Mouse (Mus musculus) hindbrain, embryonic 16.5 days (tissue): ENCODE data around the gene Nsd2. TPM values are rescaled to one million over a fixed set of nuclear protein-coding genes. Genes with fewer than 3 reads are reported as not detected.

Experiments
- ATAC-seq: fragments of 200-750 bp; cut with Nextera tagmentation; 2 replicates; pipeline ENCODE4 v1.8.0; 2017; ENCODE audit warnings: moderate TSS enrichment, moderate library complexity
- H3K27ac ChIP-seq: fragments of 300-500 bp; sonication (generic); 2 replicates; pipeline ENCODE4 v1.5.1; 2014; ENCODE audit warnings: low read depth, mild to moderate bottlenecking, control low read depth, low read length, moderate library complexity
- H3K27me3 ChIP-seq: fragments of 300-500 bp; sonication (generic); replicated peaks from 2 replicates; pipeline ENCODE4 v1.6.1; 2014; ENCODE audit warnings: low read length; ENCODE audit not compliant: control insufficient read depth, insufficient read depth
- H3K36me3 ChIP-seq: fragments of 300-500 bp; sonication (generic); 2 replicates; pipeline ENCODE4 v1.6.1; 2014; ENCODE audit warnings: mild to moderate bottlenecking, low read length, moderate library complexity, mixed read lengths; ENCODE audit not compliant: control insufficient read depth, insufficient read depth
- H3K4me1 ChIP-seq: fragments of 300-500 bp; sonication (generic); 2 replicates; pipeline ENCODE4 v1.6.1; 2014; ENCODE audit warnings: low read depth, low read length; ENCODE audit not compliant: control insufficient read depth, insufficient read depth
- H3K4me2 ChIP-seq: fragments of 300-500 bp; sonication (generic); 2 replicates; pipeline ENCODE4 v1.6.1; 2014; ENCODE audit warnings: mild to moderate bottlenecking, low read length, control low read depth, moderate library complexity
- H3K4me3 ChIP-seq: fragments of 300-500 bp; sonication (generic); 2 replicates; pipeline ENCODE4 v1.5.1; 2014; ENCODE audit warnings: mild to moderate bottlenecking, low read length, control low read depth, moderate library complexity
- H3K9ac ChIP-seq: fragments of 300-500 bp; sonication (generic); 2 replicates; pipeline ENCODE4 v1.6.1; 2014; ENCODE audit warnings: low read depth, mild to moderate bottlenecking, control low read depth, low read length, moderate library complexity
- H3K9me3 ChIP-seq: fragments of 300-500 bp; sonication (generic); 2 replicates; pipeline ENCODE4 v1.6.1; 2014; ENCODE audit warnings: mild to moderate bottlenecking, low read length, moderate library complexity; ENCODE audit not compliant: control insufficient read depth
- WGBS: fragments of 180-500 bp; shearing (Covaris S2); extraction: QIAGEN DNeasy Blood & Tissue Kit; methylation state at CpG from one replicate; pipeline ENCODE4 v1.1.7; 2014; 5-methylcytosine and 5-hydroxymethylcytosine counted together
- polyA plus RNA-seq: library from polyadenylated mRNA; unstranded; fragments of >200 nt; fragmentation: Nextera tagmentation; extraction: Ambion mirVana; gene quantifications from 2 replicates; pipeline ENCODE4 v1.2.1, GENCODE M21; 2015

The Nsd2 gene
- 52.9 and 68.7 TPM in 2 replicates for polyA plus RNA-seq

GRCm38 (mm10) chr5:33819876-33820732 is at the start of gene Nsd2:
Gene Nsd2 (plus strand): TSS chr5:33820725.
- ATAC-seq = peak; percentile 89
- peak within 1 kb of the TSS; percentile 100 for H3K27ac ChIP-seq
- WGBS = under 1% methylated on average over 61 of the region's 136 CpGs

GRCm38 (mm10) chr5:33777195-33777594 is 43.3 kb upstream of the Nsd2 start:
- H3K9me3 ChIP-seq = no peaks in the 10 kb centered on the region
- ATAC-seq = no peak
- H3K9ac ChIP-seq = no peak overlapping the region
- H3K27ac ChIP-seq = no peak overlapping the region
- H3K4me3 ChIP-seq = no peak overlapping the region
- no peaks in the 10 kb centered on the region for H3K27me3 ChIP-seq
- peaks cover 7% of the 10 kb centered on the region for H3K36me3 ChIP-seq
- H3K4me2 ChIP-seq = no peak overlapping the region
- H3K4me1 ChIP-seq = peaks cover 15% of the 10 kb centered on the region

More at GRCm38 (mm10) chr5:33819876-33820732, at the start of gene Nsd2:
- peak within 1 kb of the TSS; percentile 100 for H3K9ac ChIP-seq
- peaks cover 35% of the 10 kb centered on the region for H3K4me1 ChIP-seq
- no peaks in the 10 kb centered on the region for H3K27me3 ChIP-seq
- peak within 1 kb of the TSS; percentile 99 for H3K4me3 ChIP-seq
- H3K36me3 ChIP-seq = no peaks in the 10 kb centered on the region
- H3K4me2 ChIP-seq = peak within 1 kb of the TSS; percentile 91
- H3K9me3 ChIP-seq = no peaks in the 10 kb centered on the region

GRCm38 (mm10) chr5:33781964-33782344 is 38.6 kb upstream of the Nsd2 start:
- no peak; the same call in 1 of the 2 replicates for ATAC-seq
- 5% methylated on average over 11 of the region's 11 CpGs for WGBS
- peak overlapping the region; percentile 95 for H3K4me2 ChIP-seq
- no peaks in the 10 kb centered on the region for H3K9me3 ChIP-seq
- H3K4me1 ChIP-seq = peaks cover 20% of the 10 kb centered on the region
- H3K27me3 ChIP-seq = no peaks in the 10 kb centered on the region
- peak overlapping the region; percentile 85; the same call in 1 of the 2 replicates for H3K27ac ChIP-seq
- H3K36me3 ChIP-seq = no peaks in the 10 kb centered on the region; the same call in 1 of the 2 replicates
- peak overlapping the region; percentile 95 for H3K4me3 ChIP-seq
- peak overlapping the region; percentile 95 for H3K9ac ChIP-seq

GRCm38 (mm10) chr5:33782345-33782998 is 38.1 kb upstream of the Nsd2 start, which contains the start of gene Letm1:
Gene Letm1 (minus strand): TSS chr5:33782817.
- WGBS = 1% methylated on average over 45 of the region's 65 CpGs

GRCm38 (mm10) chr5:33782999-33783390 is 37.5 kb upstream of the Nsd2 start:
- H3K4me1 ChIP-seq = peaks cover 20% of the 10 kb centered on the region
- no peaks in the 10 kb centered on the region for H3K36me3 ChIP-seq
- peak overlapping the region; percentile 85 for H3K27ac ChIP-seq
- H3K9me3 ChIP-seq = no peaks in the 10 kb centered on the region
- ATAC-seq = peak; percentile 83
- peak overlapping the region; percentile 95 for H3K4me3 ChIP-seq
- H3K9ac ChIP-seq = peak overlapping the region; percentile 95
- peak overlapping the region; percentile 95 for H3K4me2 ChIP-seq
- 16% methylated on average over 6 of the region's 6 CpGs for WGBS
- no peaks in the 10 kb centered on the region for H3K27me3 ChIP-seq

More at GRCm38 (mm10) chr5:33782345-33782998, 38.1 kb upstream of the Nsd2 start, which contains the start of gene Letm1:
- H3K9ac ChIP-seq = peak within 1 kb of the TSS; percentile 95
- H3K27ac ChIP-seq = peak within 1 kb of the TSS; percentile 85
- H3K4me2 ChIP-seq = peak within 1 kb of the TSS; percentile 95
- H3K4me3 ChIP-seq = peak within 1 kb of the TSS; percentile 95
- H3K4me1 ChIP-seq = peaks cover 20% of the 10 kb centered on the region
- H3K36me3 ChIP-seq = no peaks in the 10 kb centered on the region; the same call in 1 of the 2 replicates
- no peaks in the 10 kb centered on the region for H3K9me3 ChIP-seq
- H3K27me3 ChIP-seq = no peaks in the 10 kb centered on the region
- peak; percentile 100 for ATAC-seq

- H3K4me3 ChIP-seq = no peak overlapping the region
- ATAC-seq = no peak
- WGBS = 76% methylated on average over 5 of the region's 5 CpGs
Observed at GRCm38 (mm10) chr5:33791912-33792643, 28.4 kb upstream of the Nsd2 start.

GRCm38 (mm10) chr5:33803337-33803736 is 17.2 kb upstream of the Nsd2 start:
- Histone ChIP-seq H3K27me3 (no peaks in the 10 kb centered on the region), H3K9me3 (peaks cover 13% of the 10 kb centered on the region), H3K4me2 (no peak overlapping the region), H3K27ac (no peak overlapping the region), H3K4me1 (no peaks in the 10 kb centered on the region), H3K4me3 (no peak overlapping the region), H3K36me3 (no peaks in the 10 kb centered on the region), H3K9ac (no peak overlapping the region)
- 87% methylated on average over 2 of the region's 2 CpGs for WGBS
- no peak for ATAC-seq

More at GRCm38 (mm10) chr5:33791912-33792643, 28.4 kb upstream of the Nsd2 start:
- Histone ChIP-seq H3K9ac (no peak overlapping the region), H3K27ac (no peak overlapping the region), H3K27me3 (no peaks in the 10 kb centered on the region), H3K9me3 (no peaks in the 10 kb centered on the region), H3K36me3 (no peaks in the 10 kb centered on the region), H3K4me1 (no peaks in the 10 kb centered on the region), H3K4me2 (no peak overlapping the region)

GRCm38 (mm10) chr5:33811519-33811918 is 9.0 kb upstream of the Nsd2 start:
- no peaks in the 10 kb centered on the region for H3K27me3 ChIP-seq
- no peaks in the 10 kb centered on the region for H3K9me3 ChIP-seq
- H3K4me3 ChIP-seq = no peak overlapping the region
- ATAC-seq = no peak
- H3K4me1 ChIP-seq = no peaks in the 10 kb centered on the region
- H3K36me3 ChIP-seq = no peaks in the 10 kb centered on the region
- H3K4me2 ChIP-seq = no peak overlapping the region
- WGBS = 84% methylated on average over 4 of the region's 4 CpGs
- no peak overlapping the region for H3K9ac ChIP-seq
- H3K27ac ChIP-seq = no peak overlapping the region
